Mouse (Mus musculus): ENCODE results near the gene Cstb. TPM values are rescaled to one million over a fixed set of nuclear protein-coding genes. Genes with fewer than 3 reads are reported as not detected.
A peak's percentile ranks its signal among the peaks of the same experiment; 100 is the strongest.

Gene Cstb
- polyA plus RNA-seq (2015; fragmentation: Nextera tagmentation; extraction: Ambion mirVana), result 1,208 and 1,296 TPM in 2 replicates

- WGBS, result under 1% methylated on average over 40 of the region's 40 CpGs
- peak within 1 kb of the TSS; percentile 91 for H3K4me2 ChIP-seq (replicated peaks; ENCODE audit: low read depth)
Measured at GRCm38 (mm10) chr10:78425181-78426041, at the start of gene Cstb. Gene Cstb (plus strand): TSS chr10:78425669.

GRCm38 (mm10) chr10:78378516-78378915, 47.0 kb upstream of the Cstb start:
- H3K27me3 ChIP-seq (replicated peaks; ENCODE audit: control insufficient read depth, insufficient read depth, low read length), result peaks cover 2% of the 10 kb centered on the region
- H3K4me2 ChIP-seq (replicated peaks; ENCODE audit: low read depth), result no peak overlapping the region
- H3K9me3 ChIP-seq (ENCODE audit: control insufficient read depth), result peaks cover 3% of the 10 kb centered on the region
- 98% methylated on average over 7 of the region's 7 CpGs for WGBS
- no peaks in the 10 kb centered on the region for H3K36me3 ChIP-seq (ENCODE audit: control insufficient read depth, insufficient read depth)
- H3K4me1 ChIP-seq (replicated peaks; ENCODE audit: control insufficient read depth, insufficient read depth, low read length), result no peaks in the 10 kb centered on the region
- no peak overlapping the region for H3K9ac ChIP-seq (ENCODE audit: low read depth, low read length)
- no peak overlapping the region for H3K4me3 ChIP-seq (ENCODE audit: low read depth, low read length)
- no peak overlapping the region for H3K27ac ChIP-seq (ENCODE audit: low read depth, low read length)
- no peak for ATAC-seq
- peak; percentile 43; the same call in 1 of the 2 replicates for TF ChIP-seq CTCF (IDR thresholded peaks at IDR 0.05; ENCODE audit: low read depth)

More at GRCm38 (mm10) chr10:78425181-78426041, at the start of gene Cstb:
- H3K4me1 ChIP-seq (replicated peaks; ENCODE audit: control insufficient read depth, insufficient read depth, low read length), result no peaks in the 10 kb centered on the region
- peak; percentile 86 for ATAC-seq
- H3K36me3 ChIP-seq (ENCODE audit: control insufficient read depth, insufficient read depth), result peaks cover 21% of the 10 kb centered on the region; the same call in 1 of the 2 replicates
- peak within 1 kb of the TSS; percentile 88 for H3K4me3 ChIP-seq (ENCODE audit: low read depth, low read length)
- H3K9ac ChIP-seq (ENCODE audit: low read depth, low read length), result peak within 1 kb of the TSS; percentile 85
- H3K27me3 ChIP-seq (replicated peaks; ENCODE audit: control insufficient read depth, insufficient read depth, low read length), result no peaks in the 10 kb centered on the region
- no peak; the same call in 1 of the 2 replicates for TF ChIP-seq CTCF (IDR thresholded peaks at IDR 0.05; ENCODE audit: low read depth)
- H3K27ac ChIP-seq (ENCODE audit: low read depth, low read length), result peak within 1 kb of the TSS; percentile 90
- no peaks in the 10 kb centered on the region for H3K9me3 ChIP-seq (ENCODE audit: control insufficient read depth)

GRCm38 (mm10) chr10:78383567-78383966, 41.9 kb upstream of the Cstb start:
- no peak overlapping the region for H3K27ac ChIP-seq (ENCODE audit: low read depth, low read length)
- no peak for ATAC-seq
- H3K27me3 ChIP-seq (replicated peaks; ENCODE audit: control insufficient read depth, insufficient read depth, low read length), result no peaks in the 10 kb centered on the region
- no peak for TF ChIP-seq CTCF (IDR thresholded peaks at IDR 0.05; ENCODE audit: low read depth)
- no peaks in the 10 kb centered on the region for H3K9me3 ChIP-seq (ENCODE audit: control insufficient read depth)
- no peak overlapping the region for H3K4me2 ChIP-seq (replicated peaks; ENCODE audit: low read depth)
- H3K4me1 ChIP-seq (replicated peaks; ENCODE audit: control insufficient read depth, insufficient read depth, low read length), result no peaks in the 10 kb centered on the region
- no peak overlapping the region for H3K4me3 ChIP-seq (ENCODE audit: low read depth, low read length)
- no peak overlapping the region for H3K9ac ChIP-seq (ENCODE audit: low read depth, low read length)
- no peaks in the 10 kb centered on the region for H3K36me3 ChIP-seq (ENCODE audit: control insufficient read depth, insufficient read depth)
- 70% methylated on average over 3 of the region's 3 CpGs for WGBS

- Histone ChIP-seq H3K27ac (ENCODE audit: low read depth, low read length) (no peak overlapping the region), H3K36me3 (ENCODE audit: control insufficient read depth, insufficient read depth) (no peaks in the 10 kb centered on the region), H3K9me3 (ENCODE audit: control insufficient read depth) (no peaks in the 10 kb centered on the region), H3K27me3 (replicated peaks; ENCODE audit: control insufficient read depth, insufficient read depth, low read length) (peaks cover 3% of the 10 kb centered on the region; the same call in 1 of the 2 replicates), H3K4me3 (ENCODE audit: low read depth, low read length) (no peak overlapping the region), H3K9ac (ENCODE audit: low read depth, low read length) (no peak overlapping the region), H3K4me2 (replicated peaks; ENCODE audit: low read depth) (no peak overlapping the region), H3K4me1 (replicated peaks; ENCODE audit: control insufficient read depth, insufficient read depth, low read length) (no peaks in the 10 kb centered on the region)
- ATAC-seq, result no peak
- WGBS, result 69% methylated on average over 5 of the region's 5 CpGs
- TF ChIP-seq CTCF (IDR thresholded peaks at IDR 0.05; ENCODE audit: low read depth), result no peak
Measured at GRCm38 (mm10) chr10:78385520-78385919, 39.9 kb upstream of the Cstb start.

- no peak for ATAC-seq
- no peak for TF ChIP-seq CTCF (IDR thresholded peaks at IDR 0.05; ENCODE audit: low read depth)
- Histone ChIP-seq H3K4me3 (ENCODE audit: low read depth, low read length) (no peak overlapping the region), H3K27me3 (replicated peaks; ENCODE audit: control insufficient read depth, insufficient read depth, low read length) (peaks cover 12% of the 10 kb centered on the region; the same call in 1 of the 2 replicates), H3K9ac (ENCODE audit: low read depth, low read length) (no peak overlapping the region), H3K36me3 (ENCODE audit: control insufficient read depth, insufficient read depth) (no peaks in the 10 kb centered on the region), H3K4me2 (replicated peaks; ENCODE audit: low read depth) (no peak overlapping the region), H3K4me1 (replicated peaks; ENCODE audit: control insufficient read depth, insufficient read depth, low read length) (no peaks in the 10 kb centered on the region), H3K9me3 (ENCODE audit: control insufficient read depth) (no peaks in the 10 kb centered on the region), H3K27ac (ENCODE audit: low read depth, low read length) (no peak overlapping the region)
- 72% methylated on average over 20 of the region's 20 CpGs for WGBS
Measured at GRCm38 (mm10) chr10:78388216-78388980, 37.1 kb upstream of the Cstb start.

GRCm38 (mm10) chr10:78390982-78391470, 34.4 kb upstream of the Cstb start:
- no peak for TF ChIP-seq CTCF (IDR thresholded peaks at IDR 0.05; ENCODE audit: low read depth)
- Histone ChIP-seq H3K27me3 (replicated peaks; ENCODE audit: control insufficient read depth, insufficient read depth, low read length) (peaks cover 12% of the 10 kb centered on the region; the same call in 1 of the 2 replicates), H3K4me2 (replicated peaks; ENCODE audit: low read depth) (no peak overlapping the region), H3K4me1 (replicated peaks; ENCODE audit: control insufficient read depth, insufficient read depth, low read length) (no peaks in the 10 kb centered on the region), H3K9me3 (ENCODE audit: control insufficient read depth) (no peaks in the 10 kb centered on the region), H3K27ac (ENCODE audit: low read depth, low read length) (no peak overlapping the region), H3K36me3 (ENCODE audit: control insufficient read depth, insufficient read depth) (no peaks in the 10 kb centered on the region), H3K9ac (ENCODE audit: low read depth, low read length) (no peak overlapping the region), H3K4me3 (ENCODE audit: low read depth, low read length) (no peak overlapping the region)
- ATAC-seq, result no peak
- 29% methylated on average over 4 of the region's 4 CpGs for WGBS

Data from intestine, postnatal 0 days (tissue).